ENCODE assay signal across 16 mouse cellular contexts in the genomic region with DNA sequence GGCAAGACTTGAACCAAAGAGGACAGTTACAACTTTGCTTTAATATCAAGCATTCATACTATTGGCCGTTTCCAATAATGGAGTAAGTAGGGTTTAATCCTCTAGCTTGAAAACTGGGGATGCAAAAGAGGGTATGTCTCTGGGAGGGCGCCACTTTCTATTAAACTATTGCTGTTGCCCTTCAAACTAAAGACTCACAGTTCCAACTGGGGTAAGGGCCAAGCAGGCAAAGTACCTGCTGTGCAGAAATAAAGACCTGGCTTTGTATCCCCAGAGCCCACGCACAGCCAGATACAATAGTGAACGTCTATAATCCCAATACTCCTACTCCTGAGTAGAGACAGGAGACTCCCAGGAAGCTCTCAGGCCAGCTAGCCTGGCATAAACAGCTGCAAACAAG. TPM values are rescaled to one million over a fixed set of nuclear protein-coding genes. Genes with fewer than 3 reads are reported as not detected.
DNase-seq lines count a peak whose midpoint lies in the region; ATAC-seq lines count a peak whose summit lies in the region.
"Had no signal": no experiment of that assay in that cellular context is flagged by ENCODE, and none has a peak within 500 bp of the region (broad histone marks: within the 10 kb centered on the region; RNA-seq: fewer than 3 reads in every experiment).

No protein-coding gene starts in this region.

- H3K36me3 ChIP-seq in midbrain, embryonic 11.5 days (ENCODE audit: control insufficient read depth, insufficient read depth, low read length), result no peaks in the 10 kb centered on the region
- H3K36me3 ChIP-seq: G1E had no signal

- H3K4me2 ChIP-seq in midbrain, embryonic 11.5 days, result no peak overlapping the region

- no peak overlapping the region for H3K4me3 ChIP-seq in midbrain, embryonic 11.5 days (ENCODE audit: low read depth, low read length)

- 48% methylated on average over 4 of the region's 4 CpGs for WGBS in midbrain, embryonic 11.5 days

- ATAC-seq in activated CD4-positive, CD25-positive, alpha-beta regulatory T cell, adult 4 months, result no peak
- no peak for ATAC-seq in midbrain, embryonic 11.5 days (ENCODE audit: low FRiP score)
- ATAC-seq: CD4-positive, CD25-positive, alpha-beta regulatory T cell, adult 4 months; Patski had no signal

- no peaks in the 10 kb centered on the region for H3K27me3 ChIP-seq in midbrain, embryonic 11.5 days (ENCODE audit: control insufficient read depth, insufficient read depth, low read length)
- H3K27me3 ChIP-seq: CH12.LX, Patski had no signal

- no peaks in the 10 kb centered on the region for H3K4me1 ChIP-seq in midbrain, embryonic 11.5 days (ENCODE audit: control insufficient read depth, insufficient read depth, low read length)

- H3K27ac ChIP-seq in midbrain, embryonic 11.5 days (ENCODE audit: low read depth, low read length), result no peak overlapping the region

- no peak overlapping the region for H3K9ac ChIP-seq in midbrain, embryonic 11.5 days (ENCODE audit: low read length)

- no peaks in the 10 kb centered on the region for H3K9me3 ChIP-seq in midbrain, embryonic 11.5 days (ENCODE audit: control insufficient read depth, low read length)

- peak; percentile 71 for DNase-seq in heart, adult 11 months
- DNase-seq in heart, adult 18-20 months, result no peak
- DNase-seq in fat pad, adult 2 months (ENCODE audit: extremely low read depth, low read depth, low spot score), result peak; percentile 23
- DNase-seq in gonadal fat pad, adult 2 months (ENCODE audit: low read depth), result peak; percentile 54
- DNase-seq in midbrain, embryonic 11.5 days (ENCODE audit: low spot score, missing footprints), result no peak
- DNase-seq: adrenal gland, postnatal 25 days; B cell, adult 2 months; cerebellum, adult 11 months; cerebellum, adult 11-12 months; cerebellum, adult 18-20 months; cerebellum, adult 2 months had no signal

RNA-seq across cellular contexts. Expression of gene Cadm1, which starts 44.8 kb away (rescaled TPM):
- total RNA-seq in heart, adult 18-20 months (2021), result 1 to 10 TPM; 1.9 to 2.5 TPM
- 10.6 and 16.3 TPM in 2 replicates for polyA plus RNA-seq in gonadal fat pad, adult 2 months (2012; rRNA removed)
- under 1 TPM; 0.12 to 0.36 TPM for polyA plus RNA-seq in activated CD4-positive, CD25-positive, alpha-beta regulatory T cell, adult 4 months (2017; shearing (Covaris generic))
- 87.3 and 90.9 TPM in 2 replicates for polyA plus RNA-seq in midbrain, embryonic 11.5 days (2014; fragmentation: Nextera tagmentation; extraction: Ambion mirVana)
- total RNA-seq: CH12.LX had no signal
- polyA plus RNA-seq: G1E had no signal

Comparison
In these comparisons a context has a peak if more than half of its experiments do, and no peak if none do; other contexts are left out.
1. DNase-seq: peak in heart, adult 11 months (single experiment), fat pad, adult 2 months (single experiment) and gonadal fat pad, adult 2 months (single experiment); none in heart, adult 18-20 months (0 of 2) and midbrain, embryonic 11.5 days (single experiment).